Mouse (Mus musculus): ENCODE data around the gene Agap1.
A peak's percentile ranks its signal among the peaks of the same experiment; 100 is the strongest.

The Agap1 gene

GRCm38 (mm10) chr1:89454196-89455123 is at the start of gene Agap1:
Gene Agap1 (plus strand): TSS chr1:89454806.
- peak; percentile 97 for DNase-seq

GRCm38 (mm10) chr1:89405991-89406390 is 48.6 kb upstream of the Agap1 start:
- DNase-seq, result peak; percentile 58

GRCm38 (mm10) chr1:89407986-89408385 is 46.6 kb upstream of the Agap1 start:
- DNase-seq, result no peak

- DNase-seq, result peak; percentile 84
These were observed 41.5 kb upstream of the Agap1 start for GRCm38 (mm10) chr1:89413122-89413521.

- no peak for DNase-seq
These were observed 40.0 kb upstream of the Agap1 start for GRCm38 (mm10) chr1:89414563-89414962.

GRCm38 (mm10) chr1:89416929-89417328 is 37.7 kb upstream of the Agap1 start:
- no peak for DNase-seq

GRCm38 (mm10) chr1:89420642-89421041 is 34.0 kb upstream of the Agap1 start:
- no peak for DNase-seq

GRCm38 (mm10) chr1:89421401-89421800 is 33.2 kb upstream of the Agap1 start:
- DNase-seq, result peak; percentile 54

GRCm38 (mm10) chr1:89424563-89424962 is 30.0 kb upstream of the Agap1 start:
- DNase-seq, result peak; percentile 67

GRCm38 (mm10) chr1:89426137-89426536 is 28.5 kb upstream of the Agap1 start:
- no peak for DNase-seq

- no peak for DNase-seq
These were observed 25.9 kb upstream of the Agap1 start for GRCm38 (mm10) chr1:89428671-89429070.

GRCm38 (mm10) chr1:89429946-89430640 is 24.5 kb upstream of the Agap1 start:
- DNase-seq, result no peak

GRCm38 (mm10) chr1:89439351-89439750 is 15.3 kb upstream of the Agap1 start:
- DNase-seq, result no peak

GRCm38 (mm10) chr1:89441236-89441897 is 13.2 kb upstream of the Agap1 start:
- DNase-seq, result no peak

GRCm38 (mm10) chr1:89443512-89443911 is 11.1 kb upstream of the Agap1 start:
- DNase-seq, result no peak

- no peak for DNase-seq
These were observed 10.6 kb upstream of the Agap1 start for GRCm38 (mm10) chr1:89444014-89444413.

GRCm38 (mm10) chr1:89450139-89450538 is 4.5 kb upstream of the Agap1 start:
- DNase-seq, result no peak

- DNase-seq, result no peak
These were observed 2.5 kb upstream of the Agap1 start for GRCm38 (mm10) chr1:89452138-89452537.

- DNase-seq, result peak; percentile 44
These were observed 940 bp upstream of the Agap1 start for GRCm38 (mm10) chr1:89453666-89454065.

GRCm38 (mm10) chr1:89455421-89456091 is 950 bp downstream of the Agap1 start:
- DNase-seq, result peak; percentile 59

- peak; percentile 66 for DNase-seq
These were observed 1.9 kb downstream of the Agap1 start for GRCm38 (mm10) chr1:89456456-89456855.

GRCm38 (mm10) chr1:89457126-89458031 is 2.8 kb downstream of the Agap1 start:
- DNase-seq, result peak; percentile 63
